Mouse (Mus musculus): Measurements from ENCODE around the gene Tssk3. TPM values are rescaled to one million over a fixed set of nuclear protein-coding genes. Genes with fewer than 3 reads are reported as not detected.
"Not testable (repeated sequence)": the region's sequence is repeated elsewhere in the genome, so short reads cannot be mapped to it uniquely, and the experiment has no call there.

Tssk3 gene
- total RNA-seq, 2 experiments from 2014 or later, result not detected

- intact Hi-C loops (cut with DNase I), result no loop called here
- DNase-seq (ENCODE audit: low spot score), result no peak
Measured at GRCm38 (mm10) chr4:129502327-129502888, 11.6 kb upstream of the Tssk3 start.

GRCm38 (mm10) chr4:129500607-129501566, 10.1 kb upstream of the Tssk3 start:
- intact Hi-C loops (cut with DNase I), result no loop called here
- DNase-seq (ENCODE audit: low spot score), result peak; percentile 86

- DNase-seq (ENCODE audit: low spot score), result no peak
- intact Hi-C loops (cut with DNase I), result no loop called here
Measured at GRCm38 (mm10) chr4:129500017-129500416, 9.2 kb upstream of the Tssk3 start.

GRCm38 (mm10) chr4:129498941-129499340, 8.1 kb upstream of the Tssk3 start:
- intact Hi-C loops (cut with DNase I), result no loop called here
- DNase-seq (ENCODE audit: low spot score), result no peak

GRCm38 (mm10) chr4:129496631-129497030, 5.8 kb upstream of the Tssk3 start:
- peak; percentile 19 for DNase-seq (ENCODE audit: low spot score)
- intact Hi-C loops (cut with DNase I), result no loop called here

- DNase-seq (ENCODE audit: low spot score), result no peak
- intact Hi-C loops (cut with DNase I), result no loop called here
Measured at GRCm38 (mm10) chr4:129495672-129496562, 5.1 kb upstream of the Tssk3 start.

- intact Hi-C loops (cut with DNase I), result loop anchor here (5.0 kb wide), 1 partner anchor 113 kb away; no protein-coding TSS in a partner anchor
- no peak for DNase-seq (ENCODE audit: low spot score)
Measured at GRCm38 (mm10) chr4:129494681-129495080, 3.9 kb upstream of the Tssk3 start.

GRCm38 (mm10) chr4:129481090-129481489, 9.7 kb downstream of the Tssk3 start:
- DNase-seq (ENCODE audit: low spot score), result no peak
- intact Hi-C loops (cut with DNase I), result no loop called here

- intact Hi-C loops (cut with DNase I), result no loop called here
- no peak for DNase-seq (ENCODE audit: low spot score)
Measured at GRCm38 (mm10) chr4:129479863-129480262, 11.0 kb downstream of the Tssk3 start.

- intact Hi-C loops (cut with DNase I), result no loop called here
- DNase-seq (ENCODE audit: low spot score), result no peak
Measured at GRCm38 (mm10) chr4:129476047-129476446, 14.8 kb downstream of the Tssk3 start.

- DNase-seq (ENCODE audit: low spot score), result no peak
- intact Hi-C loops (cut with DNase I), result no loop called here
Measured at GRCm38 (mm10) chr4:129464286-129464815, 26.5 kb downstream of the Tssk3 start.

GRCm38 (mm10) chr4:129463097-129464059, 27.4 kb downstream of the Tssk3 start:
- DNase-seq (ENCODE audit: low spot score), result no peak
- intact Hi-C loops (cut with DNase I), result no loop called here

- intact Hi-C loops (cut with DNase I), result no loop called here
Measured at GRCm38 (mm10) chr4:129462118-129462517, 28.7 kb downstream of the Tssk3 start.

GRCm38 (mm10) chr4:129461183-129461960, 29.4 kb downstream of the Tssk3 start, which contains the start of gene Bsdc1:
Gene Bsdc1, plus strand, starts transcription at chr4:129461581.
- intact Hi-C loops (cut with DNase I), result no loop called here
- DNase-seq (ENCODE audit: low spot score), result peak; percentile 100

More at GRCm38 (mm10) chr4:129462118-129462517, 28.7 kb downstream of the Tssk3 start:
- DNase-seq (ENCODE audit: low spot score), result no peak

- intact Hi-C loops (cut with DNase I), result no loop called here
Measured at GRCm38 (mm10) chr4:129460827-129461182, 30.0 kb downstream of the Tssk3 start.

GRCm38 (mm10) chr4:129459726-129460125, 31.1 kb downstream of the Tssk3 start:
- intact Hi-C loops (cut with DNase I), result loop anchor here (5.0 to 10.0 kb wide), 3 partner anchors 247 to 325 kb away; partner anchors contain the start of gene Fndc5
- no peak for DNase-seq (ENCODE audit: low spot score)

More at GRCm38 (mm10) chr4:129460827-129461182, 30.0 kb downstream of the Tssk3 start:
- DNase-seq (ENCODE audit: low spot score), result no peak

- intact Hi-C loops (cut with DNase I), result loop anchor here (5.0 to 10.0 kb wide), 3 partner anchors 245 to 323 kb away; partner anchors contain the start of gene Fndc5
Measured at GRCm38 (mm10) chr4:129457311-129457710, 33.5 kb downstream of the Tssk3 start.

GRCm38 (mm10) chr4:129456126-129456525, 34.7 kb downstream of the Tssk3 start:
- intact Hi-C loops (cut with DNase I), result loop anchor here (5.0 to 10.0 kb wide), 3 partner anchors 244 to 321 kb away; partner anchors contain the start of gene Fndc5
- no peak for DNase-seq (ENCODE audit: low spot score)

More at GRCm38 (mm10) chr4:129457311-129457710, 33.5 kb downstream of the Tssk3 start:
- DNase-seq (ENCODE audit: low spot score), result not testable (repeated sequence)

Data from heart, postnatal 25 days (tissue).